Mouse (Mus musculus) embryo, embryonic 11.5 days (tissue): ENCODE measurements around the gene Slc1a1.

ENCODE experiments used
- DNase-seq: peaks from one replicate; pipeline ENCODE4 v3.0.0-alpha.2; 2012; ENCODE audit warnings: low read depth, low spot score

The Slc1a1 gene

GRCm38 (mm10) chr19:28834798-28835499 lies at the start of gene Slc1a1:
Slc1a1 (plus strand) TSS chr19:28835049.
- peak; percentile 24 for DNase-seq

- DNase-seq, result no peak
Observed at GRCm38 (mm10) chr19:28790196-28790595, 44.7 kb upstream of the Slc1a1 start.

GRCm38 (mm10) chr19:28793307-28793706 lies 41.5 kb upstream of the Slc1a1 start:
- DNase-seq, result no peak

GRCm38 (mm10) chr19:28796146-28796848 lies 38.6 kb upstream of the Slc1a1 start:
- no peak for DNase-seq

GRCm38 (mm10) chr19:28796966-28797365 lies 37.9 kb upstream of the Slc1a1 start:
- DNase-seq, result no peak

- no peak for DNase-seq
Observed at GRCm38 (mm10) chr19:28797611-28798010, 37.2 kb upstream of the Slc1a1 start.

GRCm38 (mm10) chr19:28800448-28800847 lies 34.4 kb upstream of the Slc1a1 start:
- DNase-seq, result no peak

- DNase-seq, result no peak
Observed at GRCm38 (mm10) chr19:28806276-28806675, 28.6 kb upstream of the Slc1a1 start.

GRCm38 (mm10) chr19:28806821-28807496 lies 27.9 kb upstream of the Slc1a1 start:
- DNase-seq, result no peak

GRCm38 (mm10) chr19:28807497-28807871 lies 27.4 kb upstream of the Slc1a1 start:
- DNase-seq, result no peak

- DNase-seq, result no peak
Observed at GRCm38 (mm10) chr19:28818286-28818685, 16.6 kb upstream of the Slc1a1 start.

GRCm38 (mm10) chr19:28827697-28828328 lies 7.0 kb upstream of the Slc1a1 start:
- no peak for DNase-seq

GRCm38 (mm10) chr19:28831324-28831723 lies 3.5 kb upstream of the Slc1a1 start:
- DNase-seq, result no peak

GRCm38 (mm10) chr19:28832605-28833004 lies 2.2 kb upstream of the Slc1a1 start:
- no peak for DNase-seq

- no peak for DNase-seq
Observed at GRCm38 (mm10) chr19:28834388-28834787, 461 bp upstream of the Slc1a1 start.

- no peak for DNase-seq
Observed at GRCm38 (mm10) chr19:28835500-28835864, 633 bp downstream of the Slc1a1 start.

GRCm38 (mm10) chr19:28836116-28836515 lies 1.3 kb downstream of the Slc1a1 start:
- no peak for DNase-seq

- no peak for DNase-seq
Observed at GRCm38 (mm10) chr19:28836651-28837410, 2.0 kb downstream of the Slc1a1 start.

- DNase-seq, result no peak
Observed at GRCm38 (mm10) chr19:28838796-28839195, 3.9 kb downstream of the Slc1a1 start.

- no peak for DNase-seq
Observed at GRCm38 (mm10) chr19:28844946-28845710, 10.3 kb downstream of the Slc1a1 start.

GRCm38 (mm10) chr19:28850510-28850909 lies 15.7 kb downstream of the Slc1a1 start:
- no peak for DNase-seq
